Mouse (Mus musculus) retina, embryonic 14.5 days (tissue): ENCODE results near the gene Wt1.

Experiments used
- DNase-seq: peaks from one replicate; pipeline ENCODE4 v3.0.0-alpha.2; 2015; ENCODE audit warnings: low spot score

Wt1 gene

GRCm38 (mm10) chr2:105126279-105126678, at the start of gene Wt1:
Gene Wt1, plus strand, starts transcription at chr2:105126529.
- peak; percentile 60 for DNase-seq

- no peak for DNase-seq
These were observed 49.2 kb upstream of the Wt1 start for GRCm38 (mm10) chr2:105077151-105077550.

- DNase-seq: no peak
These were observed 44.0 kb upstream of the Wt1 start for GRCm38 (mm10) chr2:105082256-105082790.

- no peak for DNase-seq
These were observed 42.3 kb upstream of the Wt1 start for GRCm38 (mm10) chr2:105084035-105084434.

- no peak for DNase-seq
These were observed 40.2 kb upstream of the Wt1 start for GRCm38 (mm10) chr2:105086081-105086480.

- no peak for DNase-seq
These were observed 38.3 kb upstream of the Wt1 start for GRCm38 (mm10) chr2:105088005-105088404.

GRCm38 (mm10) chr2:105089083-105089482, 37.2 kb upstream of the Wt1 start:
- DNase-seq: no peak

GRCm38 (mm10) chr2:105089581-105090508, 36.5 kb upstream of the Wt1 start:
- peak; percentile 14 for DNase-seq

- DNase-seq: no peak
These were observed 35.3 kb upstream of the Wt1 start for GRCm38 (mm10) chr2:105090991-105091390.

- DNase-seq: no peak
These were observed 34.6 kb upstream of the Wt1 start, which contains the start of gene Gm11060 for GRCm38 (mm10) chr2:105091718-105092117. Gene Gm11060, plus strand, starts transcription at chr2:105092018.

GRCm38 (mm10) chr2:105097294-105097953, 28.9 kb upstream of the Wt1 start:
- no peak for DNase-seq

GRCm38 (mm10) chr2:105099410-105099809, 26.9 kb upstream of the Wt1 start:
- no peak for DNase-seq

GRCm38 (mm10) chr2:105100541-105100940, 25.8 kb upstream of the Wt1 start:
- DNase-seq: no peak

- DNase-seq: peak; percentile 76
These were observed 17.6 kb upstream of the Wt1 start for GRCm38 (mm10) chr2:105108703-105109158.

- DNase-seq: no peak
These were observed 12.3 kb upstream of the Wt1 start for GRCm38 (mm10) chr2:105114074-105114473.

- no peak for DNase-seq
These were observed 8.7 kb upstream of the Wt1 start for GRCm38 (mm10) chr2:105117669-105118068.

- DNase-seq: peak; percentile 30
These were observed 4.1 kb upstream of the Wt1 start for GRCm38 (mm10) chr2:105122216-105122615.

- DNase-seq: peak; percentile 46
These were observed 3.4 kb upstream of the Wt1 start for GRCm38 (mm10) chr2:105122886-105123285.

GRCm38 (mm10) chr2:105123431-105123830, 2.9 kb upstream of the Wt1 start:
- no peak for DNase-seq

GRCm38 (mm10) chr2:105123881-105124280, 2.4 kb upstream of the Wt1 start:
- DNase-seq: no peak

GRCm38 (mm10) chr2:105124391-105124790, 1.9 kb upstream of the Wt1 start:
- no peak for DNase-seq

GRCm38 (mm10) chr2:105125205-105125604, 1.1 kb upstream of the Wt1 start:
- peak; percentile 27 for DNase-seq

GRCm38 (mm10) chr2:105125641-105126040, 688 bp upstream of the Wt1 start:
- DNase-seq: no peak
